In genomic region chr2:132613581-132614188, GRCm38 (mm10) we compare ENCODE assay signal across 10 mouse cellular contexts. TPM values are rescaled to one million over a fixed set of nuclear protein-coding genes. Genes with fewer than 3 reads are reported as not detected.
DNase-seq lines count a peak whose midpoint lies in the region; ATAC-seq and TF ChIP-seq lines count a peak whose summit lies in the region.
"Had no signal": no experiment of that assay in that cellular context is flagged by ENCODE, and none has a peak within 500 bp of the region (broad histone marks: within the 10 kb centered on the region; RNA-seq: fewer than 3 reads in every experiment).

No protein-coding gene starts in this region.

- H3K4me3 ChIP-seq in intestine, postnatal 0 days (ENCODE audit: low read depth, low read length), result no peak overlapping the region
- H3K4me3 ChIP-seq: embryonic facial prominence, embryonic 13.5 days had no signal

- no peaks in the 10 kb centered on the region for H3K4me1 ChIP-seq in intestine, postnatal 0 days (replicated peaks; ENCODE audit: control insufficient read depth, insufficient read depth, low read length)
- H3K4me1 ChIP-seq: embryonic facial prominence, embryonic 13.5 days had no signal

- 23% methylated on average over 5 of the region's 5 CpGs for WGBS in intestine, postnatal 0 days

- H3K4me2 ChIP-seq in intestine, postnatal 0 days (replicated peaks; ENCODE audit: low read depth), result no peak overlapping the region
- H3K4me2 ChIP-seq: embryonic facial prominence, embryonic 13.5 days had no signal

- TF ChIP-seq CTCF in intestine, postnatal 0 days (IDR thresholded peaks at IDR 0.05; ENCODE audit: low read depth), result no peak

- ATAC-seq in intestine, postnatal 0 days, result peak; percentile 99

- peak; percentile 49 for DNase-seq in adrenal gland, adult 2 months
- no peak for DNase-seq in adrenal gland, adult 8-10 months
- peak; percentile 18 to 44 for DNase-seq in right cerebral cortex, adult 2 months (ENCODE audit: low spot score in 2 of 2)
- DNase-seq in right cerebral cortex, postnatal 4 days, result no peak
- peak; percentile 68 for DNase-seq in yolk sac, embryonic 10.5 days (ENCODE audit: low spot score)
- no peak for DNase-seq in thymus, postnatal 36 days
- no peak for DNase-seq in layer of hippocampus, postnatal 25 days (ENCODE audit: extremely low spot score in 1 of 2, low spot score in 1 of 2)
- DNase-seq: thymus, postnatal 4 days had no signal

- H3K9me3 ChIP-seq in intestine, postnatal 0 days (ENCODE audit: control insufficient read depth), result no peaks in the 10 kb centered on the region
- H3K9me3 ChIP-seq: embryonic facial prominence, embryonic 13.5 days had no signal

- no peaks in the 10 kb centered on the region for H3K36me3 ChIP-seq in intestine, postnatal 0 days (ENCODE audit: control insufficient read depth, insufficient read depth)
- H3K36me3 ChIP-seq: embryonic facial prominence, embryonic 13.5 days had no signal

- no peak overlapping the region; the same call in 1 of the 2 replicates for H3K27ac ChIP-seq in intestine, postnatal 0 days (ENCODE audit: low read depth, low read length)
- H3K27ac ChIP-seq: embryonic facial prominence, embryonic 13.5 days had no signal

- no peaks in the 10 kb centered on the region for H3K27me3 ChIP-seq in intestine, postnatal 0 days (replicated peaks; ENCODE audit: control insufficient read depth, insufficient read depth, low read length)
- H3K27me3 ChIP-seq: embryonic facial prominence, embryonic 13.5 days had no signal

- no peak overlapping the region for H3K9ac ChIP-seq in intestine, postnatal 0 days (ENCODE audit: low read depth, low read length)
- H3K9ac ChIP-seq: embryonic facial prominence, embryonic 13.5 days had no signal

RNA-seq across cellular contexts. Expression of gene Gpcpd1, which starts 26.2 kb away (rescaled TPM):
- total RNA-seq in adrenal gland, adult 2 months (2021), result 10 to 100 TPM; 18.6 to 41.7 TPM
- 1.3 and 2.1 TPM in 2 replicates for polyA plus RNA-seq in adrenal gland, adult 2 months (2012; rRNA removed)
- 10 to 100 TPM; 19.5 to 61.3 (median 25.4) TPM for total RNA-seq in adrenal gland, adult 8-10 months (2022)
- 33.7 and 34.3 TPM in 2 replicates for polyA plus RNA-seq in intestine, postnatal 0 days (2015; fragmentation: Nextera tagmentation; extraction: Ambion mirVana)
- 10 to 100 TPM; 69.6 to 87.4 TPM for total RNA-seq in layer of hippocampus, postnatal 25 days (2021)

Comparison
In these comparisons a context has a peak if more than half of its experiments do, and no peak if none do; other contexts are left out.
1. DNase-seq: peak in adrenal gland, adult 2 months (single experiment), right cerebral cortex, adult 2 months (2 of 2) and yolk sac, embryonic 10.5 days (single experiment); none in adrenal gland, adult 8-10 months (single experiment), right cerebral cortex, postnatal 4 days (single experiment), thymus, postnatal 36 days (0 of 2) and layer of hippocampus, postnatal 25 days (0 of 2).